Mouse (Mus musculus) forebrain, embryonic 14.5 days (tissue): ENCODE results near the gene Dbnl. TPM values are rescaled to one million over a fixed set of nuclear protein-coding genes. Genes with fewer than 3 reads are reported as not detected.
A peak's percentile ranks its signal among the peaks of the same experiment; 100 is the strongest.

Experiments used
- ATAC-seq: fragments of 200-750 bp; cut with Nextera tagmentation; 2 replicates; pipeline ENCODE4 v1.8.0; 2017; ENCODE audit warnings: mild to moderate bottlenecking, moderate library complexity
- DNase-seq: peaks from one replicate; pipeline ENCODE4 v3.0.0-alpha.2; 2015; ENCODE audit warnings: low spot score
- H3K27ac ChIP-seq: fragments of 300-500 bp; sonication (generic); 2 replicates; pipeline ENCODE4 v1.5.1; 2014; ENCODE audit warnings: low read depth, mild to moderate bottlenecking, control low read depth, low read length, moderate library complexity
- H3K27me3 ChIP-seq: fragments of 300-500 bp; sonication (generic); replicated peaks from 2 replicates; pipeline ENCODE4 v1.6.1; 2014; ENCODE audit warnings: low read length, control low read depth, mixed read lengths; ENCODE audit not compliant: control insufficient read depth, insufficient read depth
- H3K36me3 ChIP-seq: fragments of 300-500 bp; sonication (generic); 2 replicates; pipeline ENCODE4 v1.6.1; 2014; ENCODE audit warnings: low read length, control low read depth; ENCODE audit not compliant: control insufficient read depth, insufficient read depth
- H3K4me1 ChIP-seq: fragments of 300-500 bp; sonication (generic); 2 replicates; pipeline ENCODE4 v1.6.1; 2014; ENCODE audit warnings: antibody characterized with exemption, low read length, control low read depth; ENCODE audit not compliant: control insufficient read depth, insufficient read depth
- H3K4me2 ChIP-seq: fragments of 300-500 bp; sonication (generic); 2 replicates; pipeline ENCODE4 v1.6.1; 2014; ENCODE audit warnings: mild to moderate bottlenecking, control low read depth, low read length
- H3K4me3 ChIP-seq: fragments of 300-500 bp; sonication (generic); 2 replicates; pipeline ENCODE4 v1.5.1; 2014; ENCODE audit warnings: low read depth, low read length, control low read depth
- H3K9ac ChIP-seq: fragments of 300-500 bp; sonication (generic); 2 replicates; pipeline ENCODE4 v1.6.1; 2014; ENCODE audit warnings: mild to moderate bottlenecking, low read length, control low read depth, moderate library complexity
- H3K9me3 ChIP-seq: fragments of 300-500 bp; sonication (generic); replicated peaks from 2 replicates; pipeline ENCODE4 v1.6.1; 2016; ENCODE audit warnings: low read length, control low read depth, mixed read lengths; ENCODE audit not compliant: control insufficient read depth
- WGBS: fragments of 180-500 bp; shearing (Covaris S2); extraction: QIAGEN DNeasy Blood & Tissue Kit; methylation state at CpG from one replicate; pipeline ENCODE4 v1.1.7; 2014; 5-methylcytosine and 5-hydroxymethylcytosine counted together
- polyA plus RNA-seq: library from polyadenylated mRNA; unstranded; fragments of >200 nt; fragmentation: Nextera tagmentation; extraction: Ambion mirVana; gene quantifications from 2 replicates; pipeline ENCODE4 v1.2.1, GENCODE M21; 2014

Dbnl gene
- polyA plus RNA-seq, 1 experiment from 2014 or later, result 100 TPM

DNA sequence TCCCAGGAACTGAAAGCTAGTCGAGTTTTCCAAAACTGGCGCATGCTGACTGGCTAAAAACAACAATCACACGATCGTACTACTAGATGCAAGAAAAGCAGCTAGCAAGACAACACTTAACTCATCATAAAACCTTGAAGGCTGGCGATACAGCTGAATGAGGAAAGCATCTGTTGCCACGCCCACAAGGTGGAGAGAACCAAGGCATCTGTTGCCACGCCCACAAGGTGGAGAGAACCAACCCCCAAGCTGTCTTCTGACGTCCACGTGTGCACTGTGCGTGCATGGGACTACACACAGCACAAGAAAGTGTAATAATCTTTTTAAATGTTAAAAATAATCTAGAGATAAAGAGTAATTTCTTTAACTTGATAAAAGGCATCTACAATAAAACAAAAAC is 25.1 kb downstream of the Dbnl start:
- WGBS, result 78% methylated on average over 10 of the region's 10 CpGs

DNA sequence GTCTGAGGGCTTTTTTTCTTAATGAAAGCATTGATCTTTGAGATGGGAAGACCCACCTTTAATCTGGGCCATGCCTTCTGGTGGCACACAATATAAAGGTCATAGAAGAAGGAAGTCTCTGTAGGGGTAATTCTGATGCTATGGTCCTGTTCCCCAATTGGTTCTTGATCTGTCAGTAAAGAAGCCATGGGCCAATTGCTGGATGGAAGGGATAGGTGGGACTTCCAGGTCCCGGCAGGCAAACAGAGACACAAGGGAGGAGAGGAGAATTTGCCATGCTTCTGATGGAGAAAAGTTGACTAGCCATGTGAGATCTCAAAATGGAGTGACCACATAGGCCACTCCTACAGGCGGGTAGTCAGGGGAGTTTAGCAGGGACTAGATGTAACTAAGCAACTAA is 30.9 kb downstream of the Dbnl start:
- H3K36me3 ChIP-seq, result no peaks in the 10 kb centered on the region
- 78% methylated on average over 2 of the region's 2 CpGs for WGBS
- H3K27me3 ChIP-seq, result no peaks in the 10 kb centered on the region
- H3K9ac ChIP-seq, result no peak overlapping the region
- no peak overlapping the region for H3K4me3 ChIP-seq
- no peak overlapping the region for H3K4me2 ChIP-seq
- no peak overlapping the region for H3K27ac ChIP-seq
- ATAC-seq (no peak), DNase-seq (no peak)
- no peaks in the 10 kb centered on the region for H3K9me3 ChIP-seq
- no peaks in the 10 kb centered on the region for H3K4me1 ChIP-seq

More for the DNA sequence above, 25.1 kb downstream of the Dbnl start:
- no peaks in the 10 kb centered on the region for H3K4me1 ChIP-seq
- ATAC-seq (no peak), DNase-seq (no peak)
- H3K36me3 ChIP-seq, result no peaks in the 10 kb centered on the region
- no peak overlapping the region for H3K27ac ChIP-seq
- no peak overlapping the region for H3K9ac ChIP-seq
- no peaks in the 10 kb centered on the region for H3K27me3 ChIP-seq
- no peaks in the 10 kb centered on the region for H3K9me3 ChIP-seq
- H3K4me2 ChIP-seq, result no peak overlapping the region
- H3K4me3 ChIP-seq, result no peak overlapping the region

DNA sequence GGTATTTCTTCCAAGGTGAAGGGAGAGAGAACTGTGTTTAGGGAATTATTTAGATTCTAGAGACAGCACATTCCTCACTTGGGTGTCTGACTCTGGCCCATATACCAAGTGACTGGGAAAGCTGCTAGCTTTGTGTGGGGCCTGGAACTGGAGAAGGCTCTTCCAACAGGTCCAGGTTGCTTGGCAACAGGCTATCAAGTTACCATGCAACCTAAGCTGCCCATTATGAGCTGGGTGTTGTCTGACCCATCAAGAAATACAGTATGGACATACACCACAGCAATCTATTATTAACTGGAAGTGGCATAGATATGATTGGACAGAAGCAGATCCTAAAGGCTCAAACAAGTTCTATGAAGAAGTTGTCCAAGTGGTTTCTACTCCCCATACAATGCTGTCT is 37.1 kb downstream of the Dbnl start:
- H3K4me2 ChIP-seq, result no peak overlapping the region
- no peak overlapping the region for H3K27ac ChIP-seq
- no peak for DNase-seq
- no peak overlapping the region for H3K4me3 ChIP-seq
- peaks cover 24% of the 10 kb centered on the region for H3K36me3 ChIP-seq
- ATAC-seq, result no peak
- no peak overlapping the region for H3K9ac ChIP-seq
- H3K27me3 ChIP-seq, result no peaks in the 10 kb centered on the region
- no peaks in the 10 kb centered on the region for H3K4me1 ChIP-seq
- no peaks in the 10 kb centered on the region for H3K9me3 ChIP-seq

DNA sequence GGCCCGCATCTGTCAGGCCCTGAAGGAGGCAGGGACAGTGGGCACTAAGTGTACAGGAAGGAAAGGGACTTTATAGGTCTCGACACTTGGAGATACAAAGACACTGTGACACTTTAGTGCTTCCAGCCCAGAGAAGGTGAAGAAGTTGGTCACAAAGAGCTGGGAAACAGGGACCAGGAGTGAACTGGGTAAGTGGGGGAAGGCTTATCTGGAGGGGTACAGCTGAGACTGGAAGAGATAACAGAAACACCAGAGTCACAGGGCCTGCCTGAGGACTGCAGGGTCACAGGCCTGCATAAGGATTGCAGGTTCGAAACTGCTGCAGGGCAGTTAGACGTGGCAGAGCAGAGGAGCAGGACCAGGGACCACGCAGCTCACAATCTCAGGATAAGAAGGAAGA is 39.6 kb downstream of the Dbnl start:
- no peak overlapping the region for H3K4me2 ChIP-seq
- no peak overlapping the region for H3K27ac ChIP-seq
- no peaks in the 10 kb centered on the region for H3K4me1 ChIP-seq
- peaks cover 41% of the 10 kb centered on the region for H3K36me3 ChIP-seq
- no peaks in the 10 kb centered on the region for H3K9me3 ChIP-seq
- no peaks in the 10 kb centered on the region for H3K27me3 ChIP-seq
- WGBS, result 91% methylated on average over 5 of the region's 5 CpGs
- no peak overlapping the region for H3K9ac ChIP-seq
- no peak overlapping the region for H3K4me3 ChIP-seq
- ATAC-seq (no peak), DNase-seq (no peak)

DNA sequence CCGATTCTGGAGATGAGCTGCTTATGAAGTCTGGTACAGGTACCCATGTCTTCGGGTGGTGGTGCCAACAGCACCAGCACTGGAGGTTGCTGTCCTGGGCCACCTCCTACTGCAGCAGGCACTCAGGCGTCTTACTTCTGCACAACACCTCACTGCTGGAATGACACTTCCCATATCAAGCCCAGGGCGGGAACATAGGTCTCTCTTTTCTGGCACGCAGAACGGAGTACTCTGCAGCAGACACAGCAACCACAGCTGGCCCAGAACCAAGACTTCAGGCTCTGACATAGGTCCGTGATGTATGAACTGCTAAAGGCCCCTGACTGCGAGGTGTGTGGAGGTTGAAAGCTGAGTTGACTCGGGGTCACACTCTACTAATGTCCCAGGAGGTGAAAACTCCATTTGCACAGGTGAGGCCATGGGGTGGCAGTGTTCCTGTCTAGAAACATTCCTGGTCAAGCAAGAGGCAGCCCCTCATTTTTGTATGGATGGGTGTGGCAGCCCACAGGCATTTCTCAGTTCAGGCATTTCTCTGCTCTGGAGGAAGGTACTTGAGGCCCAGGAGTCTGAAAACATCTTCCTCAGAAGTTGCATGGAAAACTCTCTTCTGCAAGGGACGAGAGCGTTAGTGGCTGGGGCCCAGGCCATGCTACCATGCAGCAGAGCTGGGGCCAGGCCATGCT is 40.4 kb downstream of the Dbnl start:
- no peak overlapping the region for H3K4me2 ChIP-seq
- H3K36me3 ChIP-seq, result peaks cover 41% of the 10 kb centered on the region
- H3K9me3 ChIP-seq, result no peaks in the 10 kb centered on the region
- no peak overlapping the region for H3K9ac ChIP-seq
- no peaks in the 10 kb centered on the region for H3K27me3 ChIP-seq
- 90% methylated on average over 11 of the region's 11 CpGs for WGBS
- H3K27ac ChIP-seq, result no peak overlapping the region
- no peak overlapping the region for H3K4me3 ChIP-seq
- DNase-seq, result no peak
- no peak for ATAC-seq
- H3K4me1 ChIP-seq, result no peaks in the 10 kb centered on the region

DNA sequence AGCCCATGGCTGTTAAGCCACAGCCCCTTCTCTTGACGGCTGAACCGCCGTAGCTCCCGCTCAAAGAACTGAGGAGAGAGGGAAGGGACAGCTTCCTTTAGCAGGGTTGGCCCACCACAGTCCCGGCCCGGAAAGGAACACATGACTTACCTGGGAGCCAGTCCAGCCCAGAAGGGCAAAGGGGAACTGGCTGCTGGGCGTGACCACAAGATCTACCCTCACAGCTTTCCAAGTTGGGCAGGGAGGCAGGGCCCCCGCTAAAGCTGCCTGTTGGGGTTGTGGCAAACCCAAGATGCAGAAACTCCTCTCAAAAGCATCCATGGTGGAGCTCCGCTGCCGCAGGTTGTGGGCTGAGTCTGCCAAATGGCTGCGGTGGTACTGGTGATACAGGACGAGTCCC is 41.0 kb downstream of the Dbnl start:
- 92% methylated on average over 12 of the region's 12 CpGs for WGBS
- Histone ChIP-seq H3K27ac (no peak overlapping the region), H3K9me3 (no peaks in the 10 kb centered on the region), H3K36me3 (peaks cover 46% of the 10 kb centered on the region), H3K4me3 (no peak overlapping the region), H3K4me2 (no peak overlapping the region), H3K27me3 (no peaks in the 10 kb centered on the region), H3K9ac (no peak overlapping the region), H3K4me1 (no peaks in the 10 kb centered on the region)
- ATAC-seq (no peak), DNase-seq (no peak)

DNA sequence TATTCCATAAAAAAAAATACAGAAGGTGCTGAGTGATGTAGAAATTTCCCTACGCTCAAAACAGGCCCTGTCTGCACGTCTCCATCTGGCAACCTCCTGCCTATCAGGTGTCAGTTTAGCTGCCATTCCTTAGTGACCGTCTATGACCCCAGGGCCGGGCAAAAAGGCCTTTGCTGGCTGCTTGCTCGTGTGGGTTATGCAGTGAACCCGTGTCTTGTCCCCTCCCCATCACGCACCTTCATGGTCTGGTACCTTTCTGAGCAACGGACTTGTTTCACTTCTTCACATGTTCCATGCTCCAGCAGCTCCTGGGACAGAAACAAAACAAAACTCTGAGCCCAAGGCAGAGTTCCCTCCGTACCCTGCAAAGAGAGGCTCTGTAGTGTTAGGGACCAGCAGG is 46.2 kb downstream of the Dbnl start:
- no peak for ATAC-seq
- Histone ChIP-seq H3K36me3 (peaks cover 28% of the 10 kb centered on the region; the same call in 1 of the 2 replicates), H3K4me2 (no peak overlapping the region), H3K9ac (no peak overlapping the region), H3K27ac (no peak overlapping the region), H3K9me3 (no peaks in the 10 kb centered on the region), H3K4me1 (no peaks in the 10 kb centered on the region; the same call in 1 of the 2 replicates), H3K27me3 (no peaks in the 10 kb centered on the region), H3K4me3 (no peak overlapping the region)
- no peak for DNase-seq
- WGBS, result 90% methylated on average over 9 of the region's 9 CpGs

DNA sequence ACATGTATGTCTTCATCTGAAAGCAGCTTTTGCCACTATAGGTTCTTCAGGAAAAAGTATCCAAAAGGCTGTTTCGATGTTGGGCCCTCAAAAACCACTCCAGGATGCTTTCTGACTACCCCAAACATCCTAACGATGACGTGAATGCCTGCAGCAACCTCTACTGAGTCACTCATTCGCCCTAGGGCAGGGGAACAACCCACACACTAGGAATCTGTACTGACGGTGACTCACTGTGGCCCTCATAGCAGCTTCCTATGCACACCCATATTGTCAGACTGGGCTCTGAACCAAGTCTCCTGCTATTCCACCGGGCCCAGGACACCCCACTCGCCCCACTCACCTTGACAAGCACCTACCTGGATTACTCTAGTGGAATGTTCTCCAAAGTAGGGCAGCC is 46.8 kb downstream of the Dbnl start:
- Histone ChIP-seq H3K4me3 (no peak overlapping the region), H3K9me3 (no peaks in the 10 kb centered on the region), H3K4me1 (no peaks in the 10 kb centered on the region; the same call in 1 of the 2 replicates), H3K27ac (no peak overlapping the region), H3K9ac (no peak overlapping the region), H3K36me3 (peaks cover 24% of the 10 kb centered on the region; the same call in 1 of the 2 replicates), H3K4me2 (no peak overlapping the region), H3K27me3 (no peaks in the 10 kb centered on the region)
- 90% methylated on average over 7 of the region's 7 CpGs for WGBS
- ATAC-seq (no peak), DNase-seq (no peak)

DNA sequence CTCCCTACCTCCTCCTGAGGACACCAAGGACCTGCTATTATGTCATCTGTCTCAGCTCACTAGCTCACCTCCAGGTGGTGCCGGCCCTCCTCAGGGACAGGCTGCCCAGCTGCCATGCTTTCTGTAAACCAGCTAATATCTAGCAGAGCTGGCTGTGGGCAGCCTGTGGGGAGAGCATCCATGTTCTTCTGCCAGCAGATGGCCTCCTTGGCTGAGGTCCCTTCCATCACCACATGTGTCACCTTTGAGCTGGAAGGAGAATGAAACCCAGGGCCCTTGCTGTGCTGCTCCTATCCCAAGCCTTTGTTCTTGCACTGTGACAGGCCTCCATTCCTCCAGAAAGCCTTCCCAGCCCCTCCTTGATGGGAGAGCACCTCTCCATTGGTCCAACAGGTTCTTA is 47.8 kb downstream of the Dbnl start:
- H3K4me3 ChIP-seq, result no peak overlapping the region
- WGBS, result 48% methylated on average over 1 of the region's 1 CpGs
- DNase-seq (peak; percentile 20), ATAC-seq (no peak)
- H3K9me3 ChIP-seq, result no peaks in the 10 kb centered on the region
- no peak overlapping the region for H3K4me2 ChIP-seq
- H3K27me3 ChIP-seq, result no peaks in the 10 kb centered on the region
- no peaks in the 10 kb centered on the region; the same call in 1 of the 2 replicates for H3K4me1 ChIP-seq
- no peak overlapping the region for H3K9ac ChIP-seq
- peaks cover 15% of the 10 kb centered on the region; the same call in 1 of the 2 replicates for H3K36me3 ChIP-seq
- no peak overlapping the region for H3K27ac ChIP-seq
